ENCODE assay signal across 19 mouse cellular contexts in the genomic region with DNA sequence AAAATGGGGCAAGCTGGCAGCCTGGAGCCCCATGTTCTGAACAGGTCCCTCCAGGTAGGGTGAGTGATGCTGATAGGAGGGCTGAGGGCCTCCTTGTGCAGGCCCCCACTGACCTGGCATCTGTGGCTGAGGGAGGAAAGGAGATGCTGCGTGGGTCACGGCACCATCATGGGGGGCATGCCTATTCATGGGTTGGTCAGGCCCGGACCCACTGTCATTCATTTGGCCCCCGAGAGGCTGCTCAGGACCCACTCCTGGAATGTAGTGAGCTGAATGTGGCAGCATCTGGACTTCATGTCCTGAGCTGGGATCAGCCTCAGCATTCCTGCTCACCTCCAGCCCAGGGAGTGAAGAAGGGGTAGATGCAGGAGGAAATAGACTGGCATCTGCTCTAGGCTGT.
"Had no signal": no experiment of that assay in that cellular context is flagged by ENCODE, and none has a peak within 500 bp of the region (broad histone marks: within the 10 kb centered on the region; RNA-seq: fewer than 3 reads in every experiment).

No protein-coding gene starts in this region.

- H3K9ac ChIP-seq: liver, embryonic 15.5 days; liver, postnatal 0 days; lung, embryonic 15.5 days; midbrain, embryonic 13.5 days; midbrain, embryonic 15.5 days; neural tube, embryonic 12.5 days had no signal

- H3K4me2 ChIP-seq: liver, embryonic 15.5 days; lung, embryonic 15.5 days; midbrain, embryonic 11.5 days; midbrain, embryonic 13.5 days; midbrain, embryonic 15.5 days; neural tube, embryonic 12.5 days had no signal

- ATAC-seq: liver, postnatal 0 days; lung, postnatal 0 days; midbrain, embryonic 13.5 days; midbrain, embryonic 15.5 days had no signal

- H3K9me3 ChIP-seq: liver, embryonic 15.5 days; lung, embryonic 15.5 days; megakaryocyte, embryonic 14.5 days; midbrain, embryonic 13.5 days; midbrain, embryonic 15.5 days; neural tube, embryonic 12.5 days had no signal

- DNase-seq: liver, postnatal 0 days; lung, adult 2 months; lung, postnatal 14 days; lung, postnatal 36 days; right cerebral cortex, postnatal 25 days; right cerebral cortex, postnatal 4 days; spleen, adult 18-20 months; thymus, adult 18-20 months; thymus, postnatal 14 days; thymus, postnatal 36 days had no signal

- H3K27me3 ChIP-seq: liver, embryonic 15.5 days; lung, embryonic 15.5 days; megakaryocyte, embryonic 14.5 days; midbrain, embryonic 13.5 days; midbrain, embryonic 15.5 days; neural tube, embryonic 12.5 days had no signal

- H3K4me3 ChIP-seq: liver, embryonic 15.5 days; lung, embryonic 15.5 days; megakaryocyte, embryonic 14.5 days; midbrain, embryonic 13.5 days; midbrain, embryonic 15.5 days; neural tube, embryonic 12.5 days had no signal

- H3K27ac ChIP-seq: liver, embryonic 15.5 days; lung, embryonic 15.5 days; macrophage; midbrain, embryonic 13.5 days; midbrain, embryonic 15.5 days; neural tube, embryonic 12.5 days had no signal
